Mouse (Mus musculus): ENCODE results near the gene C1ql1. TPM values are rescaled to one million over a fixed set of nuclear protein-coding genes. Genes with fewer than 3 reads are reported as not detected.

Gene C1ql1
- polyA plus RNA-seq, 1 experiment: not detected

DNA sequence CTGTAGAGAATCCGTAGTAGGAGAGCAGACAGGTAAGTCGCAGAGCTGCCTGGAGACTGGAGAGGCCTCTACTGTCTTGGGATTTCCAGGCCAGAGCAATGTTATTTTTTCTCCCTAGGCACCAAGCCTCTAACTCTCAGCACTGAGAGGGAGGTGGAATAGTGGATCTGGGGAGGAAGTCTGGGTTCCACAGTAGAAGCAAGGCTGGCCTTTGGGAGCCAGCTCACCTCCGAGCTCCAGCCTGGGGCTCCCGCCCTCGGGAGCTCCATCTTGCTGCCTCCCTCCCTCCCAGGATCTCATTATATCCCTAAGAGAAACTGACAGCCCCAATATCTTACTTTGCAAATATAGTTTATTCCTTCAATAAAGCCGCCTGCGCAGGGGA, 16.4 kb upstream of the C1ql1 start:
- no peak overlapping the region for H3K4me3 ChIP-seq (replicated peaks)
- no peaks in the 10 kb centered on the region for H3K9me3 ChIP-seq
- peaks cover 89% of the 10 kb centered on the region for H3K27me3 ChIP-seq (replicated peaks)
- H3K36me3 ChIP-seq (replicated peaks; ENCODE audit: low read length): no peaks in the 10 kb centered on the region
- TF ChIP-seq GATA1 (IDR thresholded peaks at IDR 0.05; ENCODE audit: borderline replicate concordance, low read length) (no peak), FLI1 (IDR thresholded peaks at IDR 0.05; ENCODE audit: low read length) (no peak)
- H3K4me1 ChIP-seq: peaks cover 17% of the 10 kb centered on the region

DNA sequence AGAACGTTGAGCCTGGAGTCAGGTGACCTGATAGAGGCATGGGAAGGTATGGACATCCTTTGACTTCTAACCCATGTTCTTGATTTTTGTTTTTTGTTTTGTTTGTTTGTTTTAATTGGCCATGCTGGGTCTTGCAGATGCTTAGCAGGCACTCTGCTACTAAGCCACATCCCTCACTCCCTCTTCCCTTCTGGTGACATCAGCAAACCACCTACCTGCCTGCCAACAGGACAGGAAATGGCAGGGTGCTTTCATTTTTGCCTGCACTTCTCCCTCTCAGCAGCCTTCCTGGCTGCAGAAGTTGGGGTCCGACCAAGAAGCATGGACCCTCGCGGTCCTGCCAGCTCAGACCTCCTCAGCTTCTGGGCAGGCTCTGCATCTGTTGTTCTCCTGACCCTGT, 14.6 kb upstream of the C1ql1 start:
- Histone ChIP-seq H3K9me3 (peaks cover 2% of the 10 kb centered on the region; the same call in 1 of the 2 replicates), H3K27me3 (replicated peaks) (peaks cover 89% of the 10 kb centered on the region), H3K4me1 (peaks cover 17% of the 10 kb centered on the region), H3K36me3 (replicated peaks; ENCODE audit: low read length) (no peaks in the 10 kb centered on the region), H3K4me3 (replicated peaks) (no peak overlapping the region)
- TF ChIP-seq GATA1 (IDR thresholded peaks at IDR 0.05; ENCODE audit: borderline replicate concordance, low read length): no peak
- no peak for TF ChIP-seq FLI1 (IDR thresholded peaks at IDR 0.05; ENCODE audit: low read length)

DNA sequence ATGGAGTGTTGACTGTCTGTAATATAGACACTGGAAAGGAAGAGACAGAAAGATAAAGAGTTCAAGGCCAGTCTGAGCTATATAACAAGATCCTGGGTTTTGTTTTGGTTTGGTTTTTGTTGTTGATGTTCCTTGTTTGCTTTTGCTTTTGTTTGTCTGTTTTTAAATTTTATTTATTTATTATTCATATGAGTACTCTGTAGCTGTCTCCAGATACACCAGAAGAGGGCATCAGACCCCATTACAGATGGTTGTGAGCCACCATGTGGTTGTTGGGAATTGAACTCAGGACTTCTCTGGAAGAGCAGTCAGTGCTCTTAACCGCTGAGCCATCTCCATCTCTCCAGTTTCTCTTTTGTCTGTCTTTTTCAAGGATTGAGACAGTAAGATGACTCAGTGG, 12.4 kb upstream of the C1ql1 start:
- H3K4me1 ChIP-seq: peaks cover 9% of the 10 kb centered on the region
- TF ChIP-seq FLI1 (IDR thresholded peaks at IDR 0.05; ENCODE audit: low read length) (no peak), GATA1 (IDR thresholded peaks at IDR 0.05; ENCODE audit: borderline replicate concordance, low read length) (no peak)
- peaks cover 5% of the 10 kb centered on the region; the same call in 1 of the 2 replicates for H3K9me3 ChIP-seq
- H3K4me3 ChIP-seq (replicated peaks): no peak overlapping the region
- H3K27me3 ChIP-seq (replicated peaks): peaks cover 88% of the 10 kb centered on the region
- no peaks in the 10 kb centered on the region for H3K36me3 ChIP-seq (replicated peaks; ENCODE audit: low read length)

DNA sequence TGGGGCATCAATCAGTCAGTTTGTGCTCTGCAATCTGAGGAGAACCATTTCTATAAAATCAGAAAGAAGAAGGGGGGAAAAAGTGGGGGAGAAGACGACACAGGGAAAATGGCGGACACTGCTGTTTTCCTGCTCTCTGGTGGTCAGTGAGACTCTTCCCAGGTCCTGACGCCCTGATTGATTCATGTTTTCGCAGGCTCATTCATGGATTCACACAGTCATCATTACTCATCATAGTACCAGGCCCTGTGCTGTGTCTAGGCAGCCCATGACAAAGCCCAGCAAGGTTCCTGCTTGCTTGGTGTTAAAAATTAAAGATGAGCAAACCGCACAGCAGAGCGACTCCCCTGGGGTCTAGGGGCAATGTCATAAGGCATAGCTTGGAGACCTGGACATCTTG, 11.9 kb upstream of the C1ql1 start:
- Histone ChIP-seq H3K9me3 (peaks cover 5% of the 10 kb centered on the region; the same call in 1 of the 2 replicates), H3K27me3 (replicated peaks) (peaks cover 86% of the 10 kb centered on the region)
- no peak for TF ChIP-seq FLI1 (IDR thresholded peaks at IDR 0.05; ENCODE audit: low read length)
- no peak for TF ChIP-seq GATA1 (IDR thresholded peaks at IDR 0.05; ENCODE audit: borderline replicate concordance, low read length)

DNA sequence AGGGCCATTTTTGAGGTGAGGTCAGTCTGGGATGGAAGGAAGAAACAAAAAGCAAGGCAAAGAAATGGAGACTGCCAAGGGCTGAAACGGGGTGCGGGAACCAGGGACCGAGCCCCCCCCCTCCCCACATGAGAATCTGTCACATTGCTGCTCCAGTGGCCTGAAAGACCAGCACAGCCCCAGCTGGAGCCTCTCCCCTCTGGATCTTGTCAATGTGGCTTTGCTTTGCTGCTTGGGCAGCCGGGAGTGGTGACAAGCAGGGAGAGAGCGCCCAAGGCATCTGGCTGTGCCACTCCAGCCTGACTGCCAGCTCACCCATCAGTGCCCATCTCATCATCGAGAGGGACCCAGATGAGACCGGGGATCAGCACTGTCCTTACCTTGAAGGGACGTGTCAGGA, 11.2 kb upstream of the C1ql1 start:
- Histone ChIP-seq H3K9me3 (peaks cover 5% of the 10 kb centered on the region; the same call in 1 of the 2 replicates), H3K4me1 (peaks cover 6% of the 10 kb centered on the region), H3K4me3 (replicated peaks) (no peak overlapping the region), H3K36me3 (replicated peaks; ENCODE audit: low read length) (no peaks in the 10 kb centered on the region), H3K27me3 (replicated peaks) (peaks cover 86% of the 10 kb centered on the region)
- TF ChIP-seq GATA1 (IDR thresholded peaks at IDR 0.05; ENCODE audit: borderline replicate concordance, low read length) (no peak), FLI1 (IDR thresholded peaks at IDR 0.05; ENCODE audit: low read length) (no peak)

More for the DNA sequence above, 11.9 kb upstream of the C1ql1 start:
- H3K4me3 ChIP-seq (replicated peaks): no peak overlapping the region
- H3K4me1 ChIP-seq: peaks cover 6% of the 10 kb centered on the region
- no peaks in the 10 kb centered on the region for H3K36me3 ChIP-seq (replicated peaks; ENCODE audit: low read length)

DNA sequence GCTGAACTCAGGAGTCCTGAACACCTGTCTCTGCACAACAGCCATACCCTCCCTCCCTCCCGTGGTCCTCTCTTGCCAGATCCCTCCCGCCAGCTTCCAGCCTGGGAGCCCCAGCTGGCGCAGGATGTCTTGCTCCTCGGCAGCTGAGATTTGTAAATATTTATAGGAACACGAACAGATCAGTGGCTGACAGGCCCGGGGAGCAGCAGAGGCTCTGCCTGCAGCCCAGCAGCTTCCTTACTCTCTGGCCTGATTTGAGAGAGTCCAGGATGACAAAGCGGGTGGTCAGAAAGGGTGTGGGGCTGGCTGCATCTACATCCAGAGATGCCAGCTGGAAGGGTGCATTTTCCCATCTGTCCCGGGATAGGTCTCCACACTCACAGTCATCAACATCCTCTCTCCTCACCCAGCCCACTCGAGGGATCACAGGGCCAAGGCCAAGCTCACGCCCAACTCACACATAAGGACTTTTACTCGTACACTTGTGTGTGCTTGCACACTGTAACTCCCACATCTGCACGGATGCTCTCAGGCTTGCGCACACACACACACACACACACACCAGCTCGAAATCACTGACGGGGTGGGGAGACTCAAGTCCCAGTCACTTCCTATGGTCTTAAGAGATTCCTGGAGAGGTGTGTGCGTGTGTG, 10.6 kb upstream of the C1ql1 start:
- Histone ChIP-seq H3K36me3 (replicated peaks; ENCODE audit: low read length) (no peaks in the 10 kb centered on the region), H3K4me1 (peaks cover 6% of the 10 kb centered on the region), H3K9me3 (peaks cover 5% of the 10 kb centered on the region; the same call in 1 of the 2 replicates), H3K4me3 (replicated peaks) (no peak overlapping the region), H3K27me3 (replicated peaks) (peaks cover 87% of the 10 kb centered on the region)
- no peak for TF ChIP-seq GATA1 (IDR thresholded peaks at IDR 0.05; ENCODE audit: borderline replicate concordance, low read length)
- TF ChIP-seq FLI1 (IDR thresholded peaks at IDR 0.05; ENCODE audit: low read length): no peak

DNA sequence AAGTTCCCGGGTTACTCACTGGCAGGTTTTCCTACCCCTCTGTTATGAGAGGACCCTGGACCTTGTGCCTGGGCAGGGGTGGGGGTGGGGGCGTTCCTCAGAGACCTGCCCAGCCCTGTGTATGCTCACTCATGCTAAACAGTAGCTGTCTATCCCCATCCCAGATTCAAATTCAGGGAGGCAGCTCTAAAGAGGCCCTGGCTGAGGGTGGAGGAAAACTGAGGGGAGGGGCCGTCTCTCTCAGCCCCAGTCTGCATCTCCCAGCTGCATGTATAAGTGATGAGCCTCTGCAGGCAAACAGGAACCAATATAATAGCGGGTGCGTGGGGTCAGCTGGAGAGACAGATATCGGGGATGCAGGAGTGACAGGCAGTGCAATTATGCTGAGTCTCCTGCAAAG, 6.4 kb upstream of the C1ql1 start:
- no peaks in the 10 kb centered on the region for H3K36me3 ChIP-seq (replicated peaks; ENCODE audit: low read length)

DNA sequence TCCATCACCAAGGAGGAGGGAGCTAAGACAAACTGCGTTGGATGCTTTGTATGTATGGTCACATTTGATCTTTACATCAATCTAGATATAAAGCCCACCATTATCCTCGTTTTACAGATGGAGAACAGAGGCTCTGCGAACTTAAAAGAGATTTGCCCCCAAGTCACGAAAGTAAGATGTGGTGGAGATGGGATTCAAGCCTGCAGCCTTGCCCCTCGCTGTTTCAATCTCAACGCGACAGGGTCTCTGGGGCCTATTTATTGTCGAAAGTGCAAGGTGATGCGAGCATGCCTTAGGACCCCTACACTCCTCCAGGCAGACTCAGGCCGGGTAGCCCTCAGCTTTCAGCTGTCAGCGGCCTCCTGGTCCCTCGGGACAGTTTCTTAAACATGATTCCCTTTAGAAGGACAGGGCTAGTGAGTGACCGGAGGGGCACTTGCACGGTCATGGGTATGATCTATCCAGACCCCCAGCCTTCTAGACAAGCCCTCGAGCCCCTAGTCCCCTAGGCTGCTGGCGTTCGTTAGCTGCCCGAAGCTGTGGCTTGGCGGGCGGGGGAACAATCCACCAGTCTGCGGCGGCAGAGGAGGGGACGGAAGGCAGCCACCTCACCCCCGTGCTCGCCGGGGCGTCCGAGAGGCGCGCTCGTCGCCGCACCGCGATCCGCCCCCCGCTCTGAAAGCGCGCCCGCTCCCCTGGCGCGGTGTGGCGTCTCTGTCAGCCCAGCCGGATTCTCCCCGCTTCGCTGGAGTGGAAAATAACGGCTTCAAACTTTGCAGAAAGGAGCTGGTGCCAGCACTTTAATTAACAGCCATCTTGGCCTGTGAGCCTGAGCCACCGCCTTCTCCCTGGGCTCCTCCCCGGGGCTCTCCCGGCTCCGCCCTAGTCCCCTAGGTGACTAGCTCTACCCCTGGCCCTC, 1.8 kb upstream of the C1ql1 start:
- Histone ChIP-seq H3K27me3 (replicated peaks) (peaks cover 100% of the 10 kb centered on the region), H3K4me3 (replicated peaks) (peak overlapping the region; percentile 87), H3K9me3 (0 out of 2 replicates have a peak, but pooled peaks cover 4% of the 10 kb centered on the region), H3K36me3 (replicated peaks; ENCODE audit: low read length) (no peaks in the 10 kb centered on the region), H3K4me1 (peaks cover 54% of the 10 kb centered on the region)
- TF ChIP-seq FLI1 (IDR thresholded peaks at IDR 0.05; ENCODE audit: low read length) (no peak), GATA1 (IDR thresholded peaks at IDR 0.05; ENCODE audit: borderline replicate concordance, low read length) (no peak)

More for the DNA sequence above, 6.4 kb upstream of the C1ql1 start:
- peaks cover 97% of the 10 kb centered on the region for H3K27me3 ChIP-seq (replicated peaks)
- no peak for TF ChIP-seq GATA1 (IDR thresholded peaks at IDR 0.05; ENCODE audit: borderline replicate concordance, low read length)
- TF ChIP-seq FLI1 (IDR thresholded peaks at IDR 0.05; ENCODE audit: low read length): no peak
- H3K4me3 ChIP-seq (replicated peaks): no peak overlapping the region
- H3K4me1 ChIP-seq: peaks cover 9% of the 10 kb centered on the region
- peaks cover 9% of the 10 kb centered on the region; the same call in 1 of the 2 replicates for H3K9me3 ChIP-seq

DNA sequence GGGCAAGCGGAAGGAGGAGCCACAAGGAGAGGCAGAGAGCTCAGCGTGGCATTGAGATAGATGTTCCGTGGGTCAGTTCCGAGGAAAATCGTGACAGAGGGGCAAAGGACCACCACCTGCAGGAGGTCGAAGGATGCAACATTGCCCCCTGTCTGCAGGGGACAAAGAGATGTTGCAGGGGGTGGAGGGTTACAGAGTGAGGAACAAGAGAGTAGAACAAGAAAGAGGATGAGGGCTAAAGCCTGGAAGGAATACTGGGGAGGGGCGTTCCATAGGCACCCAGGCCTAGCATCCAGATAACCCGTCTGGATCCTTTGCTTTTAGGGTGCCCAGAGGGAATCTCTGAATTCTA, 480 bp upstream of the C1ql1 start:
- peaks cover 100% of the 10 kb centered on the region for H3K27me3 ChIP-seq (replicated peaks)

More for the DNA sequence above, 480 bp upstream of the C1ql1 start:
- Histone ChIP-seq H3K9me3 (0 out of 2 replicates have a peak, but pooled peaks cover 4% of the 10 kb centered on the region), H3K36me3 (replicated peaks; ENCODE audit: low read length) (no peaks in the 10 kb centered on the region), H3K4me3 (replicated peaks) (peak overlapping the region; percentile 86), H3K4me1 (peaks cover 59% of the 10 kb centered on the region)
- TF ChIP-seq FLI1 (IDR thresholded peaks at IDR 0.05; ENCODE audit: low read length): no peak
- no peak for TF ChIP-seq GATA1 (IDR thresholded peaks at IDR 0.05; ENCODE audit: borderline replicate concordance, low read length)
